Mouse (Mus musculus) hindbrain, postnatal 0 days (tissue): ENCODE results near the gene Gm11127. TPM values are rescaled to one million over a fixed set of nuclear protein-coding genes. Genes with fewer than 3 reads are reported as not detected.

Source experiments
- ATAC-seq: fragments of 200-750 bp; cut with Nextera tagmentation; 2 replicates; pipeline ENCODE4 v1.8.0; 2017; ENCODE audit warnings: mild to moderate bottlenecking, moderate TSS enrichment, moderate library complexity
- DNase-seq: peaks from one replicate; pipeline ENCODE4 v3.0.0-alpha.2; 2015; ENCODE audit warnings: low spot score
- H3K27ac ChIP-seq: fragments of 300-500 bp; sonication (generic); 2 replicates; pipeline ENCODE4 v1.5.1; 2014; ENCODE audit warnings: mild to moderate bottlenecking
- H3K27me3 ChIP-seq: fragments of 300-500 bp; sonication (generic); 2 replicates; pipeline ENCODE4 v1.6.1; 2014; ENCODE audit warnings: low read length, mixed read lengths; ENCODE audit not compliant: insufficient read depth
- H3K36me3 ChIP-seq: fragments of 300-500 bp; sonication (generic); 2 replicates; pipeline ENCODE4 v1.6.1; 2014; ENCODE audit warnings: low read length, mixed read lengths; ENCODE audit not compliant: insufficient read depth
- H3K4me1 ChIP-seq: fragments of 300-500 bp; sonication (generic); 2 replicates; pipeline ENCODE4 v1.6.1; 2014; ENCODE audit warnings: antibody characterized with exemption, low read length, mixed read lengths; ENCODE audit not compliant: insufficient read depth
- H3K4me2 ChIP-seq: fragments of 300-500 bp; sonication (generic); 2 replicates; pipeline ENCODE4 v1.6.1; 2014; ENCODE audit warnings: low read depth, mild to moderate bottlenecking, low read length, moderate library complexity, mixed read lengths
- H3K4me3 ChIP-seq: fragments of 300-500 bp; sonication (generic); 2 replicates; pipeline ENCODE4 v1.5.1; 2014; ENCODE audit warnings: low read length
- H3K9ac ChIP-seq: fragments of 300-500 bp; sonication (generic); replicated peaks from 2 replicates; pipeline ENCODE4 v1.6.1; 2014; ENCODE audit warnings: mild to moderate bottlenecking, low read length, moderate library complexity, mixed read lengths
- H3K9me3 ChIP-seq: fragments of 300-500 bp; sonication (generic); 2 replicates; pipeline ENCODE4 v1.6.1; 2016; ENCODE audit warnings: low read length, mixed read lengths
- CTCF ChIP-seq: IDR thresholded peaks from 2 replicates; pipeline ENCODE4 v1.5.1; 2016; ENCODE audit warnings: antibody characterized with exemption, control low read depth, low read depth
- WGBS: fragments of 180-500 bp; shearing (Covaris S2); extraction: QIAGEN DNeasy Blood & Tissue Kit; methylation state at CpG from one replicate; pipeline ENCODE4 v1.1.7; 2014; 5-methylcytosine and 5-hydroxymethylcytosine counted together
- polyA plus RNA-seq: library from polyadenylated mRNA; unstranded; fragments of >200 nt; fragmentation: Nextera tagmentation; extraction: Ambion mirVana; gene quantifications from 2 replicates; pipeline ENCODE4 v1.2.1, GENCODE M21; 2015
- total RNA-seq: library from RNA; depleted of rRNA; stranded (reverse); fragments of >200 nt; gene quantifications from 2 replicates; pipeline ENCODE4 v1.2.3, GENCODE M21; 2014; rRNA removed

Gene Gm11127
- total and polyA plus RNA-seq, 2 experiments from 2014 or later = not detected

DNA sequence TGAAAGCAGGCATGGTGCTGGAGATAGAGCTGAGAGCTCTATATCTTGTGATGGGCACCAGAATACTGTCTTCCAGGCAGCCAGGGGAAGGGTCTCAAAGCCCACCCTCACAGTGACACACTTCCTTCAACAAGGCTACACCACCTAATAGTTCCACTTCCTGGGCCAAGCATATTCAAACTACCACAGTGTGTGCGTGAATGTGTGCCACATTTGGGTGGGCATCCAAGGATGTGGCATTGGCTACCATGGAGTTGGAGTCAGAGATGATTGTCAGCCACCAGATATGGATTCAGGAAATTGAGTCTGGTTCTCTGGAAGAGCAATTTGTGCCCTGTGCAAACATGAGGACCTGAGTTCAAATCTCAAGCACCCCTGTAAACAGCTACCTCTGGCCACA, 36.9 kb downstream of the Gm11127 start:
- Histone ChIP-seq H3K4me2 (no peak overlapping the region), H3K36me3 (no peaks in the 10 kb centered on the region), H3K4me3 (no peak overlapping the region), H3K9me3 (no peaks in the 10 kb centered on the region), H3K27me3 (no peaks in the 10 kb centered on the region), H3K9ac (no peak overlapping the region), H3K27ac (no peak overlapping the region), H3K4me1 (no peaks in the 10 kb centered on the region)
- no peak for TF ChIP-seq CTCF
- WGBS = 93% methylated on average over 1 of the region's 1 CpGs
- no peak for ATAC-seq
- DNase-seq = no peak

- TF ChIP-seq CTCF = peak; percentile 33; the same call in 1 of the 2 replicates
- Histone ChIP-seq H3K36me3 (no peaks in the 10 kb centered on the region), H3K27me3 (no peaks in the 10 kb centered on the region), H3K4me3 (no peak within 1 kb of the TSS), H3K4me1 (no peaks in the 10 kb centered on the region), H3K4me2 (0 out of 2 replicates have a peak within 1 kb of the TSS, but pooled peaks have one; percentile 23), H3K9ac (no peak within 1 kb of the TSS), H3K27ac (0 out of 2 replicates have a peak within 1 kb of the TSS, but pooled peaks have one; percentile 36), H3K9me3 (no peaks in the 10 kb centered on the region)
- DNase-seq (peak; percentile 49), ATAC-seq (peak; percentile 65; the same call in 1 of the 2 replicates)
- WGBS = 43% methylated on average over 15 of the region's 15 CpGs
Observed at GRCm38 (mm10) chr17:36020191-36021073, 37.7 kb downstream of the Gm11127 start, which contains the start of gene H2-T24. Gene H2-T24 (minus strand): TSS chr17:36020560.

DNA sequence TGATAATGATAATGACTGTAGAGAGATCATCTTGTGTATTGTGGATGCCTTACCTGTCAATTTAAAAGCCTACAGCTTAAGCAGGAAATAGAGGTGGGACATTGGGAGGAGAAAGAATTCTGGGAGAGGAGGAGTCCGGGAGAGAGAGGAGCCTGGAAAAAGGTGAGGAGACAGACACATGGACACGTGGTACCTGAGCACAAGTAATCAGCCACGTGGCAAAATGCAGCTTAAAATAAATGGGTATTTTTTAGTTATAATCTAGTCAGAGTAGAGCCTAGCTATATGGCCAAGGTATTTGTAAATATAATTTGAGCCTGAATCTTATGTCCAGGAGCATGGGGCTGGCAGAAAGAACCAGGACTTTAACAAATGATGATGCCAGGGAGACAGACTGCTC, 38.7 kb downstream of the Gm11127 start:
- H3K4me2 ChIP-seq = 0 out of 2 replicates have a peak overlapping the region, but pooled peaks have one; percentile 18
- peaks cover 1% of the 10 kb centered on the region; the same call in 1 of the 2 replicates for H3K36me3 ChIP-seq
- no peak for ATAC-seq
- no peak overlapping the region for H3K4me3 ChIP-seq
- DNase-seq = no peak
- no peaks in the 10 kb centered on the region for H3K27me3 ChIP-seq
- H3K9ac ChIP-seq = no peak overlapping the region
- no peak for TF ChIP-seq CTCF
- no peaks in the 10 kb centered on the region for H3K9me3 ChIP-seq
- H3K4me1 ChIP-seq = no peaks in the 10 kb centered on the region
- H3K27ac ChIP-seq = no peak overlapping the region
- 69% methylated on average over 3 of the region's 3 CpGs for WGBS

DNA sequence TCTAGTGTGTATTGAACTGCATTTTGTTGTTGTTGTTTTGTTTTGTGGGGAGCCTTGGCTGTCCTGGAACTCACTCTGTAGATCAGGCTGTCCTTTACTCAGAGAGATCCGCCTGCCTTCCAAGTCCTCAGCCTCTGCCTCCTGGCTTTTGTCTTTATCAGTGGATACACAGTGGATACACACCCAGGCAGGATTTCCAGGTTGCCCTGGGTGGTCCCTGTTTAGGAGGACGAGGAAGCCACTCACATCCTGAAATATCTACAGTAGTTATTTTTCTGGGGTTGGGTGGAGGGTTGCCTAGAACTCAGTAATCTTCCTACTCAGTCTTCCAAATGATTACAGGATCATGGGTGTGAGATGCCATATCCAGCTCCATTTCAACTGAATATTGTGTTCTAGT, 39.2 kb downstream of the Gm11127 start:
- Histone ChIP-seq H3K4me3 (no peak overlapping the region), H3K9me3 (no peaks in the 10 kb centered on the region), H3K4me2 (no peak overlapping the region), H3K4me1 (no peaks in the 10 kb centered on the region), H3K36me3 (peaks cover 4% of the 10 kb centered on the region; the same call in 1 of the 2 replicates), H3K9ac (no peak overlapping the region), H3K27ac (no peak overlapping the region), H3K27me3 (no peaks in the 10 kb centered on the region)
- TF ChIP-seq CTCF = no peak
- DNase-seq (no peak), ATAC-seq (no peak)
- WGBS = 67% methylated on average over 2 of the region's 2 CpGs

DNA sequence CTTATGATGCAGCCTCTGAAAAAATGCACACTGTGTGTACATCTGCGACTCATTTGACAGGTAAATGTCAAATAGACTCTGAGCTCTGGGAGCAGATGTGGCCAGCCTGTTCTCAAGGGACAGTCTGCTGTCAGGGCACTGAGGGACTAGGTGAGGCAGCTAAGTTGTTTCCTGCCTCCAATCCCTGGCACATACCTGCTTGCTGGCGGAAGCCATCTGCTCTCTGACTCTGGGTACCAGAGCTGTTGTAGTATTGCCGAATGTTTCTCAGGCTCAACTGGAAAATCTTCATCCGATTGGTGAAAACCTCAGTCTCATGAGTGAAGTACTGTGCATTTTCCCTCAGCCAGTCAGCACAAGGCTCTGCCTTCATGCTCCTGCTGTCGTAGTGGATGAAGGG, 41.1 kb downstream of the Gm11127 start:
- H3K4me1 ChIP-seq = no peaks in the 10 kb centered on the region
- H3K9me3 ChIP-seq = no peaks in the 10 kb centered on the region
- DNase-seq (no peak), ATAC-seq (no peak)
- H3K27ac ChIP-seq = no peak overlapping the region
- H3K4me2 ChIP-seq = no peak overlapping the region
- no peak overlapping the region for H3K4me3 ChIP-seq
- no peak overlapping the region for H3K9ac ChIP-seq
- H3K27me3 ChIP-seq = no peaks in the 10 kb centered on the region
- peaks cover 4% of the 10 kb centered on the region; the same call in 1 of the 2 replicates for H3K36me3 ChIP-seq
- 93% methylated on average over 5 of the region's 5 CpGs for WGBS
- TF ChIP-seq CTCF = no peak

GRCm38 (mm10) chr17:36014977-36015376, 43.2 kb downstream of the Gm11127 start:
- Histone ChIP-seq H3K4me1 (no peaks in the 10 kb centered on the region), H3K9ac (no peak overlapping the region), H3K27me3 (no peaks in the 10 kb centered on the region), H3K36me3 (peaks cover 4% of the 10 kb centered on the region; the same call in 1 of the 2 replicates), H3K27ac (no peak overlapping the region), H3K4me3 (no peak overlapping the region), H3K4me2 (no peak overlapping the region), H3K9me3 (no peaks in the 10 kb centered on the region)
- no peak for TF ChIP-seq CTCF
- 96% methylated on average over 5 of the region's 5 CpGs for WGBS
- ATAC-seq (no peak), DNase-seq (no peak)

Other genes starting within 250 kb of the Gm11127 start
- 13.7 and 19.4 TPM in 2 replicates for gene Ier3, start 236.7 kb downstream of the Gm11127 start, total RNA-seq
- 18.3 and 19.4 TPM in 2 replicates for gene Ier3, start 236.7 kb downstream of the Gm11127 start, polyA plus RNA-seq
- 94.1 and 142 TPM in 2 replicates for gene Flot1, start 235.1 kb downstream of the Gm11127 start, total RNA-seq
- gene Flot1, start 235.1 kb downstream of the Gm11127 start, polyA plus RNA-seq = 162 TPM in 2 replicates
- gene Tubb5, start 220.1 kb downstream of the Gm11127 start, total RNA-seq = 3,311 and 3,326 TPM in 2 replicates
- gene Tubb5, start 220.1 kb downstream of the Gm11127 start, polyA plus RNA-seq = 1,502 and 1,606 TPM in 2 replicates
- 14.7 and 26.7 TPM in 2 replicates for gene Mdc1, start 216.9 kb downstream of the Gm11127 start, total RNA-seq
- gene Mdc1, start 216.9 kb downstream of the Gm11127 start, polyA plus RNA-seq = 3.9 and 4.1 TPM in 2 replicates
- 14.7 and 27.2 TPM in 2 replicates for gene Nrm, start 197.1 kb downstream of the Gm11127 start, total RNA-seq
- 24.6 and 25.7 TPM in 2 replicates for gene Nrm, start 197.1 kb downstream of the Gm11127 start, polyA plus RNA-seq
- 32.0 and 34.3 TPM in 2 replicates for gene Ppp1r18, start 192.8 kb downstream of the Gm11127 start, total RNA-seq
- gene Ppp1r18, start 192.8 kb downstream of the Gm11127 start, polyA plus RNA-seq = 18.4 and 19.3 TPM in 2 replicates
- gene Dhx16, start 178.6 kb downstream of the Gm11127 start, total RNA-seq = 31.3 and 33.2 TPM in 2 replicates
- gene Dhx16, start 178.6 kb downstream of the Gm11127 start, polyA plus RNA-seq = 22.9 and 23.1 TPM in 2 replicates
- gene 2310061I04Rik, start 160.9 kb downstream of the Gm11127 start, total RNA-seq = 39.8 and 49.2 TPM in 2 replicates
- gene 2310061I04Rik, start 160.9 kb downstream of the Gm11127 start, polyA plus RNA-seq = 69.0 and 74.3 TPM in 2 replicates
- gene Atat1, start 148.3 kb downstream of the Gm11127 start, total RNA-seq = 163 and 169 TPM in 2 replicates
- 222 and 225 TPM in 2 replicates for gene Atat1, start 148.3 kb downstream of the Gm11127 start, polyA plus RNA-seq
- gene Mrps18b, start 142.0 kb downstream of the Gm11127 start, total RNA-seq = 42.9 and 45.9 TPM in 2 replicates
- 66.6 and 72.2 TPM in 2 replicates for gene Mrps18b, start 142.0 kb downstream of the Gm11127 start, polyA plus RNA-seq
- gene Ppp1r10, start 141.9 kb downstream of the Gm11127 start, total RNA-seq = 37.5 and 44.0 TPM in 2 replicates
- 20.3 and 22.5 TPM in 2 replicates for gene Ppp1r10, start 141.9 kb downstream of the Gm11127 start, polyA plus RNA-seq
- 47.7 and 57.3 TPM in 2 replicates for gene Abcf1, start 88.6 kb downstream of the Gm11127 start, total RNA-seq
- gene Abcf1, start 88.6 kb downstream of the Gm11127 start, polyA plus RNA-seq = 94.5 and 99.4 TPM in 2 replicates
- gene Gnl1, start 78.5 kb downstream of the Gm11127 start, total RNA-seq = 101 and 106 TPM in 2 replicates
- 75.8 and 76.2 TPM in 2 replicates for gene Gnl1, start 78.5 kb downstream of the Gm11127 start, polyA plus RNA-seq
- gene Prr3, start 78.1 kb downstream of the Gm11127 start, total RNA-seq = 39.9 and 46.7 TPM in 2 replicates
- 72.7 and 81.9 TPM in 2 replicates for gene Prr3, start 78.1 kb downstream of the Gm11127 start, polyA plus RNA-seq
- 0.10 and 0.11 TPM in 2 replicates for gene H2-T24, start 37.8 kb downstream of the Gm11127 start, total RNA-seq
- 7.1 and 7.7 TPM in 2 replicates for gene H2-T24, start 37.8 kb downstream of the Gm11127 start, polyA plus RNA-seq
- gene H2-T23, start 25.5 kb downstream of the Gm11127 start, total RNA-seq = 6.6 and 7.3 TPM in 2 replicates
- 8.8 and 9.4 TPM in 2 replicates for gene H2-T23, start 25.5 kb downstream of the Gm11127 start, polyA plus RNA-seq
- 10.0 and 15.4 TPM in 2 replicates for gene H2-T22, start 15.6 kb downstream of the Gm11127 start, total RNA-seq
- 9.1 and 11.8 TPM in 2 replicates for gene H2-T22, start 15.6 kb downstream of the Gm11127 start, polyA plus RNA-seq
- gene Gm6034, start 15.4 kb downstream of the Gm11127 start, total RNA-seq = not detected in 2 replicates
- not detected in 2 replicates for gene Gm6034, start 15.4 kb downstream of the Gm11127 start, polyA plus RNA-seq
- not detected in 2 replicates for gene Gm19684, start 63.3 kb upstream of the Gm11127 start, total RNA-seq
- not detected in 2 replicates for gene Gm19684, start 63.3 kb upstream of the Gm11127 start, polyA plus RNA-seq
- not detected in 2 replicates for gene Gm7030, start 71.1 kb upstream of the Gm11127 start, total RNA-seq
- not detected in 2 replicates for gene Gm7030, start 71.1 kb upstream of the Gm11127 start, polyA plus RNA-seq
- gene Gm8909, start 110.2 kb upstream of the Gm11127 start, total RNA-seq = not detected in 2 replicates
- gene Gm8909, start 110.2 kb upstream of the Gm11127 start, polyA plus RNA-seq = 0.28 and 0.35 TPM in 2 replicates
- not detected in 2 replicates for gene H2-T3, start 131.9 kb upstream of the Gm11127 start, total RNA-seq
- not detected in 2 replicates for gene H2-T3, start 131.9 kb upstream of the Gm11127 start, polyA plus RNA-seq
- gene Rpp21, start 199.7 kb upstream of the Gm11127 start, total RNA-seq = 29.8 and 54.6 TPM in 2 replicates
- gene Rpp21, start 199.7 kb upstream of the Gm11127 start, polyA plus RNA-seq = 154 and 160 TPM in 2 replicates
- 18.5 and 22.9 TPM in 2 replicates for gene Trim39, start 213.9 kb upstream of the Gm11127 start, total RNA-seq
- 13.0 and 13.3 TPM in 2 replicates for gene Trim39, start 213.9 kb upstream of the Gm11127 start, polyA plus RNA-seq
- gene H2-M10.2, start 228.1 kb upstream of the Gm11127 start, total RNA-seq = not detected in 2 replicates
- gene H2-M10.2, start 228.1 kb upstream of the Gm11127 start, polyA plus RNA-seq = not detected in 2 replicates